Mouse (Mus musculus): ENCODE results near the gene Limk2.

Limk2 gene

DNA sequence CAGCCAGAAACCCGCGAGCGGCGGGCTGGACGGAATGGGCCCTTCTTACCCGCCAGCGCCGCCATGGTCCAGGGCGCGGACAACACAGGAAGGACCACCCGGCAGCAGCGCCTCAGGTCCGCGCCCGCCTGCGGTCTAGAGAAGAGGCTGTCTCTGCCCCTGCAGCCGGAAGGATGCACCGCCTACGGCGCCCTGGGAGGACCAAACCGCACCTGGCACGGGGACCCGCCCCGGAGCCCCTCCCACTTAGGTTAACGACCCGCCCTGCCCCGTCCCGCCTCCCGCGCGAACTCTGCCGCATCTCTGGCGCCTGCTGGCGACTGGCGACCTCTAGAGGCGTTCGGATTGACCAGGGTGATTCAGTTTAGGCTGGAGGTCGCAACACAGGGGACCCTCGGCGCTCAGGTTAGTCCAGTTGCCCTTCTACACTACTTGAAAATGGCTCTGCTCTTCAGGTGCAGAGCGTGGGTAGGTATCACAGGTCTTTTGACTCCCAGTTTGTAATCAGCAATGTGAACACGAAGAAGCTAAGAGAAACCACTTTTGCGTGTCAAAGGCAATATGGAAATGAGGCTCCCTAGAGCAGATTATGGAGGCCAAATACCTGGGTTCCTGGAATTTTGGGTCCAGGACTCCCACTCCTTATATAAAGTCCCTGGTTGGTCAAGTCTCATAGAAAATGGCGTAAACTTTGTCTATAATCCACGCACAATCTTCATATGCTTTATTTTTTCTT is at the start of gene Limk2:
TSS of gene Limk2 (minus strand) at position 193 of the 736 bp plus-strand sequence.
- DNase-seq (ENCODE audit: extremely low read depth, insufficient read length, low spot score) = peak; percentile 95

- no peak for DNase-seq (ENCODE audit: extremely low read depth, insufficient read length, low spot score)
These were observed 49.6 kb upstream of the Limk2 start for GRCm38 (mm10) chr11:3458428-3459104.

DNA sequence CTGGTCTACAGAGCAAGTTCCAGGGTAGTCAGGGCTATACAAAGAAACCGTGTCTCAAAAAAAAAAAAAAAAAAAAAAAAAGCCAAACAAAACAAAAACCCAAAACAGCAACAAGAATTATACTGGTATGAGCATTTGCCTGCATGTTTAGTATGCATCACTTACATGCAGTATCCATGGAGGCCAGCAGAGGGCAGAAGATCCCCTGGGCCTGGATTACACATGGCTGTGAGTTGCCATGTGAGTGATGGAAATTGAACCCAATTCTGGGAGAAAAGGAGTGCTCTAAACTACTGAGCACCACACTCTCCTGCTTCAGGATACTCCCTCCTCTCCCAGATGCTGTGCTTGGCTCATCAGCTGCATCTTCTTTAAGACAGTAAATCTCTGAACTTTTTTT is 47.4 kb upstream of the Limk2 start:
- DNase-seq (ENCODE audit: extremely low read depth, insufficient read length, low spot score) = peak; percentile 25

- DNase-seq (ENCODE audit: extremely low read depth, insufficient read length, low spot score) = no peak
These were observed 45.5 kb upstream of the Limk2 start for GRCm38 (mm10) chr11:3454506-3454905.

- peak; percentile 16 for DNase-seq (ENCODE audit: extremely low read depth, insufficient read length, low spot score)
These were observed 44.5 kb upstream of the Limk2 start for GRCm38 (mm10) chr11:3453467-3453866.

DNA sequence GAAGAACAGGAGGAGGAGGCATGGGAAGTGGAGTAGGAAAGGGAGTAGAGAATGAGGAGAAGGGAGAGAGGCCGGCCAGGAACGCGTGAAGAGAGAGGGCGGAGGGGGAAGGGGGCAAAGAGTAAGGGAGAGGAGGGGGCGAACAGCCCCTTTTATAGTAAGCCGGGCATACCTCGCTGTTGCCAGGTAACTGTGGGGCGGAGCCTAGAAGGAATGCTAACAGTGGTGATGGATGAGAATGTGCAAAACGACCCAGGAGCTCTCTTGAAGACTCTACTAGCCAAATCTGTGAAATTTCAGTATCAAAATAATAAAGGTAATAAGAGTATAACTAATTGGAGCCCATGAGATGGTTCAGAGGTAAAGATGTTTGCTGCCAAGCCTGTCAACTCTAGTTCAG is 43.8 kb upstream of the Limk2 start:
- DNase-seq (ENCODE audit: extremely low read depth, insufficient read length, low spot score) = no peak

DNA sequence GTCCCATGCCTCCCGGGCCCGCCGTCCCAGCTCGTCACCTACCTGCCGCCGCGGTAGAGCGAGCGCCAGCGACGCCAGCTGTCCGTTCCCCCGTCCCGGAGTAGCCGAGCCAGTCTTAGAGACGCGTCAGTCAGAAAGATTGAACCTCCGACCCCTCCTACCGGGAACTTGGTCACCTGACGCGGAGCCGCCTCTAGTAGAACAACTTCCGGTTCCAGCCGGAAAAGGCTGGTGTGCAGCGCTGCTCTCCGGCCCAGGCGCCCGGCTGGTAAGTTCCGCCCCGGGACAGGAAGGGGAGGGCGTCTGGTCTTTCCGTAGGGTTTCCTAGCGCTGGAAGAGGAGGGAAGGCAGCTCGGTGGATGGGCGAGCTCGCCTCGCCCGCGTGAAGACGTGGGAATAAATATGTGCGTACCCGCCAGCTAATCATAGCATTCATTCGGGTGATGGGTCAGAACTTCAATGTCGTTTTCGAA is 43.2 kb upstream of the Limk2 start, which contains the start of gene Rnf185:
TSS of gene Rnf185 (minus strand) at position 197 of the 473 bp plus-strand sequence.
- peak; percentile 95 for DNase-seq (ENCODE audit: extremely low read depth, insufficient read length, low spot score)

DNA sequence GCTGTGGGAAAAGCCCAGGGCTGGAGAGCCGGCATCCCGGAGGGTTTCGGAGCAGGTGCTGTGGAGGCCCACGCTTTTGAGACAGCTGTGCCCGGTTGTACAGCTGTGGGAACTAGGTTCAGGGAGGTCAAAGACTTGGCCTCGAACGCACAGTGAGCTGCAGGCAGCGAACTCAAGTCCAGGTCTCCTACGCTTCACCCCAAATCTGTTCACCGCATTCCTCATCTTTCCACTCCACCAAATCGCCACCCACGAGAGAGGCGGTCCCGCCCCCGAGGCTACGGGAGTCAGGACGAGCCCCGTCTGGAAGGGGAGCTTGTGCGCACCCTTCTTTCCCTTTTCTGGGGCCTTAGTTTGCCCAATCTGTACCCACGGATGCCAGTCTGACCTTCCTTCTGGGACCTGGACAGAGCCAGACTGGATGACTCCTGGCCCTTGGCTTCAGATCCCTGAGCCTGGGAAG is 42.7 kb upstream of the Limk2 start:
- no peak for DNase-seq (ENCODE audit: extremely low read depth, insufficient read length, low spot score)

DNA sequence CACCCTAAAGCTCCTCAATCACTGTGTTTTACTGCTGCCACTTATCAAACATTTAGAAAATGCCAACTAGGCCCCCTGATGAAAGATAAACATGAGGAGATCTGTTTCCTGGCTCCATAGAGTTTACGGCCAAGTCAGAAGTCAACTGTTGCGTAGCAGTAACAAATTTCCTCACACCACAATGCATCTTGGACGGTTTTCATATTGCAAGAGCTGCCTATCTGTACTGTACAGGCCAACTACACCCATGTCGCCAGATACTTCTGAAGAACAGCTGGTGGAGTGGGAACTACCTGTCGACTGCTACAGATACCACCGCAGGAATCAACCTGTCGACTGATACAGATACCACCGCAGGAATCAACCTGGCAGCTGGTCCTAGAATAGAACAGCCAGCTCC is 35.9 kb upstream of the Limk2 start:
- DNase-seq (ENCODE audit: extremely low read depth, insufficient read length, low spot score) = no peak

- DNase-seq (ENCODE audit: extremely low read depth, insufficient read length, low spot score) = peak; percentile 49
These were observed 34.1 kb upstream of the Limk2 start for GRCm38 (mm10) chr11:3443091-3443490.

- no peak for DNase-seq (ENCODE audit: extremely low read depth, insufficient read length, low spot score)
These were observed 33.7 kb upstream of the Limk2 start for GRCm38 (mm10) chr11:3442677-3443076.

DNA sequence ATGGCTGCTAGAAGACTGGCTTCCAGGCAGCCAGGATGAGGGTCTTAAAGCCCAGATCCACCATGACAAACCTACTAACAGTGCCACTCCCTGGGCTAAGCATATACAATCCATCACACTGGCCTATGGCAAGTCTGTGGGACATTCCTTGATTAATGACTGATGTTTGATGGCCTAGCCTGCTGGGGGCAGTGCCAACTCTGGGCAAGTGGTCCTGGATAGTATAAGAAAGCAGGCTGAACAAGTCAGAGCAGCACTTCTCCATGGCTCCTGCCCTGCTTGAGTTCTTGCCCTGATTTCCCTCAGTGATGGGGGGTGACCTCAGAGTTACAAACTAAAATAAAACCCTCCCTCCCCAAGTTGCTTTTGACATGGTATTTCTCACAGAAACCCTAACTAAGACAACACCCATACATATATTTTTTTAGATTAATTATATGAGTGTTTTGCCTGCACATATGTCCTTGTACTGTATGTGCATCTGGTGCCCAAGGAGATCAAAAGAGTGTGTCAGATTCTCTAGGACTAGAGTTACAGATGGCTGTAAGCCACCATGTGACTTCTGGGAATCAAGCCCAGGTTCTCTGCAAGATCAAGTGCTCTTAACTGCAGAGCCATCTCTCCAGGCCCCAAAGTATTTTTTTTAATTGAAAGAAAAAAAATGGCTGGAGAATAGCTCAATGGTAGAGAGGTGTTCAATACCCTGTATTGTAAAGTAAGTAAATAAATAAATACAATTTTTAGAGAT is 32.9 kb upstream of the Limk2 start:
- DNase-seq (ENCODE audit: extremely low read depth, insufficient read length, low spot score) = no peak

DNA sequence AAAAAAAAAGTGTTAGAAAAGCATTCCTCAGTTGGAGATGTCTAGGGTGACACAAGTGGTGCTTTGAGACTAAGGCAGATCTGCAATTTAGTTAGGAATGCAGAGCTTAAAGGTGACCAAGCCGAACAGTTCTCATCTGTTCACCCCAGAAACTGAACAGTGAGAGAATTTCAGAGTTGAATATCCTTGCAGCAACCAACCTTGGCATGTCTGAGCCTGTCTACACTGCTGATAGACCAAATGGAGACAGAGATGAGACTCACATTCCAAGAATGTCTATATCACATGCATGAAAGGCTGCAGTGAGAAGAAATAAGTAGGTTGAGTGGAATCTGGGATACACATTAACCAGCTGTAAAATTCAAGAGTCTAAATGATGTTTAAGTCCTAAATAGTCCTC is 28.6 kb upstream of the Limk2 start:
- no peak for DNase-seq (ENCODE audit: extremely low read depth, insufficient read length, low spot score)

GRCm38 (mm10) chr11:3433809-3434208 is 24.8 kb upstream of the Limk2 start:
- no peak for DNase-seq (ENCODE audit: extremely low read depth, insufficient read length, low spot score)

GRCm38 (mm10) chr11:3431976-3432603 is 23.1 kb upstream of the Limk2 start:
- DNase-seq (ENCODE audit: extremely low read depth, insufficient read length, low spot score) = no peak

- no peak for DNase-seq (ENCODE audit: extremely low read depth, insufficient read length, low spot score)
These were observed 22.5 kb upstream of the Limk2 start for GRCm38 (mm10) chr11:3431515-3431914.

DNA sequence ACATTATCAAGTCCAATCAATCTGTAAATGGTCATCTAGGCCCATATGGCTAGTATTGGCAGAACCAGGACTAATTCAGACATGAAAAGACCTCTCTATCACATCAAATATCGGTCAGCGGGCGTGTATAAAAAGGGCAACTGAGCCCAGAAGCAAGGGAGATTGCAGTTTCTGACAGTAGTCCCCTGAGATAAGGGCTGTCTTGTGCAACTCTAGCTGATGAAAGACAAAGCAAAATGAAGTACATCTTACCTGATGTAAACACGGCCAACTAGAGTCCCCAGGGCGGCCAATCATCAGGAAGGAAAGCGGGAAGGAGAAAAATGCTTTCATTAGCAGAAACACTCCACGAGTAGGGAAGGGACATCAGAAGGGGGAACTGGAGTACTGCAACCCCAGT is 19.6 kb upstream of the Limk2 start:
- no peak for DNase-seq (ENCODE audit: extremely low read depth, insufficient read length, low spot score)

DNA sequence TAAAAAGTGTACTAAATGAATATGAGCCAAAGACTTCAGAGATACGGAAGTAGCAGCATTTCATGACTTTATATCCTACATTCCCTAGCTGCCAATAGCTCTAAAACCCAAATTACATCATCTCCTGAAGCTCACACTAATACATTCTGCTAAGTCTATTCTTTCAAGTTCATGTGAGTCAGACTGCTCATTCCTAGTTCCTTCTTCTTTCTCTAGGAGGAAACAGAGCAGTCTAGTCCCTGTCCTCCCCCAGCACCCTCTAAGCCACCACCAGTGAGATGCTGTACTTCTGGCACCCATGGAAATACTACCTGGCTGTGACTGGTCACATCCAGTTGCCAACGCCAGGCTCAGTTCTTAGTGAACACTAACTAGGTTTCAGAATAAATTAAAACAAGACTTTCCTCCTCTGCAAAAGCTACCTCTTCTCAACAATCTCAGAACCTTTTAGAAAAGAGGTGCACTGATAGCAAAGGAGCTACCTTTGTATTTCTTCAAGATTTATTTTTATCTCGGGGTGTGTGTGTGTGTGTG is 18.8 kb upstream of the Limk2 start:
- no peak for DNase-seq (ENCODE audit: extremely low read depth, insufficient read length, low spot score)

- no peak for DNase-seq (ENCODE audit: extremely low read depth, insufficient read length, low spot score)
These were observed 13.3 kb upstream of the Limk2 start for GRCm38 (mm10) chr11:3422242-3422641.

DNA sequence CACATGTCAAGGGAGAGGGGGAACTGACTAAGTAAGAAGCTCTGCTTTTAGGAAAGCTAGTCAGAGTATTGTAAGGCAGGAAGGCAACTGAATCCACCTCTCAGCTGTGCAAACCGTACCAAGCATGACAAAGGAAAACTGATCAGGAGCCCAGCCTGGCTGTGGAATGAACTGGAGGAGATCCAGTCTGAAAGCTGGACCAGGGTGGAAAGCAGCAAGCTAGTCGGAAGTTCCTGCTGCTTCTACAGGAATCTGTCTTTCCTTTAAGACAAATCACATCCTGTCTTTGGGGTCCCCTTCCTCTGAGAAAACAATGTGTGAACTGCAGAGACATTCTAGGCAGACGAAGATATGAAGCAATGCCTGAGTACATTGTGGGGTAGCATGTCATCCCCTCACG is 9.8 kb upstream of the Limk2 start:
- no peak for DNase-seq (ENCODE audit: extremely low read depth, insufficient read length, low spot score)

GRCm38 (mm10) chr11:3417795-3418194 is 8.8 kb upstream of the Limk2 start:
- no peak for DNase-seq (ENCODE audit: extremely low read depth, insufficient read length, low spot score)

Data from 3134 (cell line).